Comparison of ENCODE assay signal across 16 mouse cellular contexts in genomic region chr12:106763552-106763951, GRCm38 (mm10).
"Had no signal": no experiment of that assay in that cellular context is flagged by ENCODE, and none has a peak within 500 bp of the region (broad histone marks: within the 10 kb centered on the region; RNA-seq: fewer than 3 reads in every experiment).

No protein-coding gene starts in this region.

- H3K4me1 ChIP-seq: neural tube, embryonic 13.5 days; neural tube, embryonic 15.5 days; stomach, embryonic 15.5 days had no signal

- DNase-seq: retina, postnatal 1 day; right cerebral cortex, adult 18-20 months; right cerebral cortex, postnatal 14 days; right cerebral cortex, postnatal 25 days; right cerebral cortex, postnatal 4 days; spleen, adult 18-20 months; thymus, adult 18-20 months; thymus, adult 2 months; thymus, postnatal 14 days; thymus, postnatal 25 days; thymus, postnatal 36 days; thymus, postnatal 4 days had no signal

- H3K36me3 ChIP-seq: neural tube, embryonic 13.5 days; neural tube, embryonic 15.5 days; stomach, embryonic 15.5 days had no signal

- H3K4me3 ChIP-seq: neural tube, embryonic 13.5 days; neural tube, embryonic 15.5 days; stomach, embryonic 15.5 days had no signal

- H3K27ac ChIP-seq: neural tube, embryonic 13.5 days; neural tube, embryonic 15.5 days; stomach, embryonic 15.5 days; stomach, postnatal 0 days had no signal

- H3K9ac ChIP-seq: neural tube, embryonic 13.5 days; neural tube, embryonic 15.5 days; stomach, embryonic 15.5 days had no signal

- H3K4me2 ChIP-seq: neural tube, embryonic 13.5 days; neural tube, embryonic 15.5 days; stomach, embryonic 15.5 days had no signal

- H3K9me3 ChIP-seq: stomach, embryonic 15.5 days had no signal

- H3K27me3 ChIP-seq: neural tube, embryonic 13.5 days; neural tube, embryonic 15.5 days; stomach, embryonic 15.5 days had no signal
